Mouse (Mus musculus): ENCODE results near the gene Gm10306. TPM values are rescaled to one million over a fixed set of nuclear protein-coding genes. Genes with fewer than 3 reads are reported as not detected.

Gm10306 gene
- not detected in 2 replicates for polyA plus RNA-seq (2015; fragmentation: Nextera tagmentation; extraction: Ambion mirVana)

- Histone ChIP-seq H3K27ac (replicated peaks) (peak within 1 kb of the TSS; percentile 89), H3K36me3 (no peaks in the 10 kb centered on the region), H3K9me3 (no peaks in the 10 kb centered on the region), H3K4me2 (peak within 1 kb of the TSS; percentile 69), H3K4me1 (replicated peaks) (peaks cover 15% of the 10 kb centered on the region), H3K9ac (peak within 1 kb of the TSS; percentile 74), H3K4me3 (peak within 1 kb of the TSS; percentile 83), H3K27me3 (no peaks in the 10 kb centered on the region)
- WGBS: 2% methylated on average over 79 of the region's 83 CpGs
- peak; percentile 97 for ATAC-seq (ENCODE audit: low FRiP score, low read depth)
Observed at GRCm38 (mm10) chr4:94556265-94557054, at the start of gene Gm10306, which contains the start of gene Caap1. Gene Gm10306 (plus strand): TSS chr4:94556546. Gene Caap1 (minus strand): TSS chr4:94556796.

DNA sequence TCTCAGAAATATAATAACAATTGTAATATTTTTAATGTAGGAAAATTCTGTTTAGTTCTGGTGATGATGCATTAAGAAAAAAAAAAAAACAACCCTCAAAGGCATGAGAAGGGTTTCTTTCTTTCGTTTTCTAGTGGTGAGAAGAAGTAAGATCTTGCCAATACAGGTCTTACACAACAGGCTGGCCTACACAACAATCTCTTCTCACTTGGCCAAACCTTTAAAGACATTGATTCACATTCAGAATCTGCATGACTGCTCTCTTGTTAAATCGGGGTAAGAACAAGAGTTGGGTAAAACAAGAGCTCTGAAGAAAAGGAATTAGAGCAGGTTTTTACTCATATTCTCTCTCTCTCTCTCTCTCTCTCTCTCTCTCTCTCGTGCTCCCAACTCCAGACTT, 41.0 kb upstream of the Gm10306 start:
- no peak for ATAC-seq (ENCODE audit: low FRiP score, low read depth)
- Histone ChIP-seq H3K4me1 (replicated peaks) (no peaks in the 10 kb centered on the region), H3K9me3 (no peaks in the 10 kb centered on the region), H3K27me3 (no peaks in the 10 kb centered on the region), H3K9ac (no peak overlapping the region), H3K4me2 (no peak overlapping the region), H3K4me3 (no peak overlapping the region), H3K36me3 (peaks cover 9% of the 10 kb centered on the region; the same call in 1 of the 2 replicates), H3K27ac (replicated peaks) (no peak overlapping the region)
- 78% methylated on average over 3 of the region's 3 CpGs for WGBS

DNA sequence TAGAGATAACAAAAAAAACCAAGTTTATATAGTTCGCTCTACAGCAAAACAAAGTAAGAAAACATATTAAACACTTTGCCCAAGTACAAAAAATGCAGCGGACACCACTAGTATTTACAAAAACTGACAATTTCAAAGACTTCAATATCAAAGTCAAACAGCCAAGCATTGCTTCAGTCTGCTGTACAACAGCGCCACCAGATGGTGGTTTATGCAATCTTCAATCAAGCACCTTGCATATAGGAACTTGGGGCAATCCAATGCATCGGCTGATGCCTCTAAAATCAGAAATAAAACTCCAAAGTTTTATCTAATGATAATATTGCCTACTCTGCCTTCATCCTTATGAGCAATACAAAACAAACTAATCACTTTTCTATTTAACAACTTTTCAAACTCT, 38.7 kb upstream of the Gm10306 start:
- ATAC-seq (ENCODE audit: low FRiP score, low read depth): no peak
- Histone ChIP-seq H3K9ac (no peak overlapping the region), H3K9me3 (no peaks in the 10 kb centered on the region), H3K4me2 (no peak overlapping the region), H3K27ac (replicated peaks) (no peak overlapping the region), H3K27me3 (no peaks in the 10 kb centered on the region), H3K4me3 (no peak overlapping the region), H3K36me3 (no peaks in the 10 kb centered on the region), H3K4me1 (replicated peaks) (no peaks in the 10 kb centered on the region)
- 61% methylated on average over 4 of the region's 4 CpGs for WGBS

GRCm38 (mm10) chr4:94523321-94523720, 33.0 kb upstream of the Gm10306 start:
- Histone ChIP-seq H3K4me1 (replicated peaks) (no peaks in the 10 kb centered on the region), H3K9me3 (no peaks in the 10 kb centered on the region), H3K4me2 (no peak overlapping the region), H3K9ac (no peak overlapping the region), H3K4me3 (no peak overlapping the region), H3K27ac (replicated peaks) (no peak overlapping the region), H3K36me3 (no peaks in the 10 kb centered on the region), H3K27me3 (no peaks in the 10 kb centered on the region)
- no peak for ATAC-seq (ENCODE audit: low FRiP score, low read depth)

GRCm38 (mm10) chr4:94529448-94529847, 26.9 kb upstream of the Gm10306 start:
- Histone ChIP-seq H3K9ac (no peak overlapping the region), H3K27ac (replicated peaks) (no peak overlapping the region), H3K36me3 (peaks cover 1% of the 10 kb centered on the region; the same call in 1 of the 2 replicates), H3K9me3 (no peaks in the 10 kb centered on the region), H3K4me1 (replicated peaks) (no peaks in the 10 kb centered on the region), H3K4me3 (no peak overlapping the region), H3K4me2 (no peak overlapping the region), H3K27me3 (no peaks in the 10 kb centered on the region)
- WGBS: 88% methylated on average over 1 of the region's 1 CpGs
- ATAC-seq (ENCODE audit: low FRiP score, low read depth): no peak

DNA sequence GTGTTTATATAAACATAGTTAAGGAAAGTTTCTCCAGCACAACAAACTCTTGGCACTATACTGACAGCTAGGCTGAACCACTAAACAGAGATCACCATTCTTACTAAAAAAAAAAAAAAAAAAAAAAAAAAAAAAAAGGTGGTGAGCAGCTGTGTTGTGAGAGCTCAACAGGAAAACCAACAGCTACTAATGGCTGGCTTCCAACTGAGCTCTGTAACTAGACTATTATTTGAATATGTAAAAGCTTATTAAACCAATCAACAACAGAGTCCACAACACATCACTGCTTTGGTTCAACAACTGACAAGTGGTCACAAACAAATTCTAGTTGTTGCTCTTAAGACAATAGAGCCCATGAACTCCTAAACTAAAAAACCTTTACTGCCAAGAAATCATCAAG, 23.1 kb upstream of the Gm10306 start:
- Histone ChIP-seq H3K4me1 (replicated peaks) (no peaks in the 10 kb centered on the region), H3K9me3 (no peaks in the 10 kb centered on the region), H3K27me3 (no peaks in the 10 kb centered on the region), H3K4me2 (no peak overlapping the region), H3K36me3 (peaks cover 6% of the 10 kb centered on the region; the same call in 1 of the 2 replicates), H3K4me3 (no peak overlapping the region), H3K9ac (no peak overlapping the region), H3K27ac (replicated peaks) (no peak overlapping the region)
- ATAC-seq (ENCODE audit: low FRiP score, low read depth): no peak

GRCm38 (mm10) chr4:94543041-94543440, 13.3 kb upstream of the Gm10306 start:
- Histone ChIP-seq H3K4me1 (replicated peaks) (no peaks in the 10 kb centered on the region), H3K27ac (replicated peaks) (no peak overlapping the region), H3K4me2 (no peak overlapping the region), H3K4me3 (no peak overlapping the region), H3K9me3 (no peaks in the 10 kb centered on the region), H3K27me3 (no peaks in the 10 kb centered on the region), H3K36me3 (peaks cover 35% of the 10 kb centered on the region), H3K9ac (no peak overlapping the region)
- WGBS: 95% methylated on average over 4 of the region's 4 CpGs
- no peak for ATAC-seq (ENCODE audit: low FRiP score, low read depth)

DNA sequence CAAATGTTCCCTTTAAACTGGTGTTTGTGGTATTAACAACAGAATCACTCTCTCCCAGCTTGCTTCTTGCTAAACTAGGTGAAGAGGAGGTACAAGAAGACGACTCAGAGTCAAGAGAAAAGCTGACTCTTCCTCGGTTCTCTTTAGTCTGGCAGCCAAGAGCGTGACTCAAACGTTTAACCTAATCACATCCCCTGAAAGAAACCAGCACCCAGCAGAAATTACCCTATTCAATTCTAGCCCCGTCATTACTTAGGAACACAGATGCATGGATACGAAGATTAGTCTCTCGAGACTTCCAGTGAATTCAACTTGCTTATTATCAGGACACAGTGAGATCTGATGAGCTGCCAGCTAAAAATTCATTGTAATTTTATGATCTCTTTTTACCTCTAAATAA, 12.0 kb upstream of the Gm10306 start:
- no peaks in the 10 kb centered on the region for H3K27me3 ChIP-seq
- no peak for ATAC-seq (ENCODE audit: low FRiP score, low read depth)
- H3K4me2 ChIP-seq: no peak overlapping the region
- WGBS: 50% methylated on average over 7 of the region's 7 CpGs
- H3K36me3 ChIP-seq: peaks cover 32% of the 10 kb centered on the region
- H3K9ac ChIP-seq: no peak overlapping the region
- H3K27ac ChIP-seq (replicated peaks): no peak overlapping the region
- H3K9me3 ChIP-seq: no peaks in the 10 kb centered on the region
- no peak overlapping the region for H3K4me3 ChIP-seq
- H3K4me1 ChIP-seq (replicated peaks): no peaks in the 10 kb centered on the region

- Histone ChIP-seq H3K4me1 (replicated peaks) (peaks cover 15% of the 10 kb centered on the region), H3K9ac (no peak overlapping the region), H3K4me3 (peak overlapping the region; percentile 83), H3K9me3 (no peaks in the 10 kb centered on the region), H3K27me3 (no peaks in the 10 kb centered on the region), H3K36me3 (no peaks in the 10 kb centered on the region), H3K4me2 (peak overlapping the region; percentile 69), H3K27ac (replicated peaks) (no peak overlapping the region)
- ATAC-seq (ENCODE audit: low FRiP score, low read depth): no peak
- 93% methylated on average over 5 of the region's 5 CpGs for WGBS
Observed at GRCm38 (mm10) chr4:94554955-94555494, 1.3 kb upstream of the Gm10306 start.

GRCm38 (mm10) chr4:94557145-94557544, 799 bp downstream of the Gm10306 start:
- WGBS: 74% methylated on average over 7 of the region's 7 CpGs
- H3K4me3 ChIP-seq: peak overlapping the region; percentile 83
- H3K27me3 ChIP-seq: no peaks in the 10 kb centered on the region
- H3K4me1 ChIP-seq (replicated peaks): peaks cover 15% of the 10 kb centered on the region
- no peak overlapping the region for H3K27ac ChIP-seq (replicated peaks)
- H3K9me3 ChIP-seq: no peaks in the 10 kb centered on the region
- H3K9ac ChIP-seq: no peak overlapping the region
- no peaks in the 10 kb centered on the region for H3K36me3 ChIP-seq
- ATAC-seq (ENCODE audit: low FRiP score, low read depth): peak; percentile 12; the same call in 1 of the 2 replicates
- peak overlapping the region; percentile 69 for H3K4me2 ChIP-seq

GRCm38 (mm10) chr4:94559266-94559665, 2.9 kb downstream of the Gm10306 start:
- no peaks in the 10 kb centered on the region for H3K27me3 ChIP-seq
- no peak overlapping the region for H3K27ac ChIP-seq (replicated peaks)
- 16% methylated on average over 2 of the region's 2 CpGs for WGBS
- H3K4me2 ChIP-seq: no peak overlapping the region
- H3K9me3 ChIP-seq: no peaks in the 10 kb centered on the region
- peaks cover 15% of the 10 kb centered on the region for H3K4me1 ChIP-seq (replicated peaks)
- H3K4me3 ChIP-seq: no peak overlapping the region
- H3K9ac ChIP-seq: no peak overlapping the region
- ATAC-seq (ENCODE audit: low FRiP score, low read depth): no peak
- H3K36me3 ChIP-seq: no peaks in the 10 kb centered on the region

- peaks cover under 1% of the 10 kb centered on the region; the same call in 1 of the 2 replicates for H3K36me3 ChIP-seq
- 73% methylated on average over 1 of the region's 1 CpGs for WGBS
- H3K4me3 ChIP-seq: no peak overlapping the region
- no peaks in the 10 kb centered on the region for H3K27me3 ChIP-seq
- no peak overlapping the region for H3K9ac ChIP-seq
- no peak overlapping the region for H3K27ac ChIP-seq (replicated peaks)
- H3K4me1 ChIP-seq (replicated peaks): peaks cover 6% of the 10 kb centered on the region
- no peaks in the 10 kb centered on the region for H3K9me3 ChIP-seq
- no peak for ATAC-seq (ENCODE audit: low FRiP score, low read depth)
- no peak overlapping the region for H3K4me2 ChIP-seq
Observed at GRCm38 (mm10) chr4:94560316-94560715, 4.0 kb downstream of the Gm10306 start.

All from hindbrain, embryonic 15.5 days (tissue).